Mouse (Mus musculus) CH12.LX (cell line): ENCODE results near the gene Pip5k1a. TPM values are rescaled to one million over a fixed set of nuclear protein-coding genes. Genes with fewer than 3 reads are reported as not detected.
A peak's percentile ranks its signal among the peaks of the same experiment; 100 is the strongest.
"Not testable (repeated sequence)": the region's sequence is repeated elsewhere in the genome, so short reads cannot be mapped to it uniquely, and the experiment has no call there.

Experiments used
- DNase-seq: peaks from one replicate; pipeline ENCODE4 v3.0.0-alpha.2; 2013; ENCODE audit errors: extremely low read depth
- H3K27ac ChIP-seq: 2 replicates; pipeline ENCODE4 v1.5.1; 2012; ENCODE audit warnings: low read depth, mild to moderate bottlenecking, control low read depth, moderate library complexity; ENCODE audit not compliant: insufficient read depth
- H3K27me3 ChIP-seq: replicated peaks from 2 replicates; pipeline ENCODE3; 2012; ENCODE audit warnings: inconsistent platforms
- H3K36me3 ChIP-seq, 2 experiments: replicated peaks in 1 of 2; 2 replicates each; pipeline versions ENCODE3 to v1.6.1; 2012; ENCODE audit warnings: inconsistent platforms in 1 of 2, low read length in 1 of 2, mild to moderate bottlenecking in 1 of 2, mixed read lengths in 1 of 2, moderate library complexity in 1 of 2; ENCODE audit not compliant: control insufficient read depth in 1 of 2, insufficient read depth in 1 of 2
- H3K4me1 ChIP-seq, 2 experiments: 2 replicates each; pipeline ENCODE4 v1.6.1; 2012; ENCODE audit warnings: inconsistent platforms in 1 of 2, moderate library complexity in 1 of 2; ENCODE audit not compliant: insufficient read depth in 2 of 2, control insufficient read depth in 1 of 2
- H3K4me2 ChIP-seq: 2 replicates; pipeline ENCODE4 v1.6.1; 2012; ENCODE audit warnings: low read depth, mild to moderate bottlenecking, control low read depth; ENCODE audit not compliant: poor library complexity, insufficient read depth, severe bottlenecking
- H3K4me3 ChIP-seq, 3 experiments: fragments of 150-350 bp in 1 of 3; sonication (generic) in 1 of 3; replicated peaks in 1 of 3; 2 replicates each; pipeline versions ENCODE3 to v1.5.1; 2011 to 2012; ENCODE audit warnings: low read depth in 2 of 3, low read length in 2 of 3, mild to moderate bottlenecking in 2 of 3, moderate library complexity in 2 of 3, control low read depth in 1 of 3, improper control_type of control experiment in 1 of 3, inconsistent platforms in 1 of 3, mixed read lengths in 1 of 3; ENCODE audit not compliant: poor library complexity in 1 of 3
- H3K79me2 ChIP-seq: replicated peaks from 2 replicates; pipeline ENCODE4 v1.6.1; 2012; ENCODE audit warnings: mild to moderate bottlenecking, moderate library complexity; ENCODE audit not compliant: control insufficient read depth, poor library complexity, insufficient read depth, severe bottlenecking; ENCODE audit errors: extremely low read depth
- H3K9ac ChIP-seq: 2 replicates; pipeline ENCODE4 v1.6.1; 2012; ENCODE audit warnings: low read depth, mild to moderate bottlenecking, control low read depth, moderate library complexity; ENCODE audit not compliant: insufficient read depth
- H3K9me3 ChIP-seq: replicated peaks from 2 replicates; pipeline ENCODE3; 2012; ENCODE audit warnings: low read length, inconsistent platforms, mixed read lengths
- ETS1 ChIP-seq: conservative IDR thresholded peaks from 2 replicates; pipeline ENCODE4 v1.6.1; 2012; ENCODE audit warnings: low read depth, mild to moderate bottlenecking, inconsistent platforms, low read length, improper control_type of control experiment, moderate library complexity
- GABPA ChIP-seq: IDR thresholded peaks from 2 replicates; pipeline ENCODE4 v1.6.1; 2012; ENCODE audit warnings: low read depth, low read length, improper control_type of control experiment, inconsistent platforms; ENCODE audit not compliant: insufficient replicate concordance
- IRF4 ChIP-seq: IDR thresholded peaks from 2 replicates; pipeline ENCODE4 v1.6.1; 2014; ENCODE audit warnings: low read depth, mild to moderate bottlenecking, inconsistent platforms, low read length, improper control_type of control experiment
- MAZ ChIP-seq: IDR thresholded peaks from 2 replicates; pipeline ENCODE4 v1.6.1; 2012; ENCODE audit warnings: low read depth, mild to moderate bottlenecking, inconsistent platforms, low read length, improper control_type of control experiment, moderate library complexity
- MXI1 ChIP-seq: IDR thresholded peaks from 2 replicates; pipeline ENCODE4 v1.6.1; 2011; ENCODE audit warnings: mild to moderate bottlenecking, low read depth, low read length, improper control_type of control experiment
- MYC ChIP-seq: IDR thresholded peaks from 2 replicates; pipeline ENCODE4 v1.6.1; 2011; ENCODE audit warnings: low read depth, mild to moderate bottlenecking, improper control_type of control experiment, low read length
- NRF1 ChIP-seq: IDR thresholded peaks from 2 replicates; pipeline ENCODE4 v1.6.1; 2014; ENCODE audit warnings: low read depth, mild to moderate bottlenecking, inconsistent platforms, low read length, improper control_type of control experiment, moderate library complexity
- PAX5 ChIP-seq: IDR thresholded peaks from 2 replicates; pipeline ENCODE4 v1.6.1; 2012; ENCODE audit warnings: low read length, inconsistent platforms, mixed read lengths
- RCOR1 ChIP-seq: conservative IDR thresholded peaks from 2 replicates; pipeline ENCODE4 v1.6.1; 2012; ENCODE audit warnings: low read depth, mild to moderate bottlenecking, inconsistent platforms, low read length, improper control_type of control experiment
- SIN3A ChIP-seq: IDR thresholded peaks from 2 replicates; pipeline ENCODE4 v1.6.1; 2012; ENCODE audit warnings: low read length, improper control_type of control experiment, inconsistent platforms
- TBP ChIP-seq: conservative IDR thresholded peaks from 2 replicates; pipeline ENCODE4 v1.6.1; 2011; ENCODE audit warnings: low read depth, low read length, improper control_type of control experiment
- TCF12 ChIP-seq: IDR thresholded peaks from 2 replicates; pipeline ENCODE4 v1.6.1; 2014; ENCODE audit warnings: low read depth, mild to moderate bottlenecking, inconsistent platforms, low read length, improper control_type of control experiment
- USF2 ChIP-seq: conservative IDR thresholded peaks from 2 replicates; pipeline ENCODE4 v1.6.1; 2011; ENCODE audit warnings: low read depth, low read length, improper control_type of control experiment
- ZC3H11A ChIP-seq: IDR thresholded peaks from 2 replicates; pipeline ENCODE4 v1.6.1; 2012; ENCODE audit warnings: low read depth, mild to moderate bottlenecking, inconsistent platforms, low read length, improper control_type of control experiment
- ZMIZ1 ChIP-seq: IDR thresholded peaks from 2 replicates; pipeline ENCODE4 v1.6.1; 2012; ENCODE audit warnings: low read depth, mild to moderate bottlenecking, inconsistent platforms, low read length, improper control_type of control experiment
- ZNF384 ChIP-seq: IDR thresholded peaks from 2 replicates; pipeline ENCODE4 v1.6.1; 2012; ENCODE audit warnings: low read depth, low read length, improper control_type of control experiment, inconsistent platforms
- dilution Hi-C: fragments of 300-500 bp; cut with MboI; formaldehyde crosslinking; loops from 2 replicates; pipeline ENCODE4 v1.14.3; 2020; ENCODE audit warnings: low sequenced_read_pairs; ENCODE audit not compliant: extremely low pct_unique_long_range_greater_than_20kb, extremely low pct_ligation_motif_present
- in situ Hi-C: fragments of 300-500 bp; cut with MboI; formaldehyde crosslinking; loops from 3 replicates; pipeline ENCODE4 v1.14.3; 2019; ENCODE audit warnings: low sequenced_read_pairs, low pct_ligation_motif_present, low pct_unique_long_range_greater_than_20kb, mixed read lengths
- polyA plus RNA-seq: library from polyadenylated mRNA; unstranded; fragments of >175 nt; gene quantifications from 2 replicates; pipeline ENCODE4 v1.2.1, GENCODE M21; 2012; ENCODE audit warnings: low read depth; ENCODE audit not compliant: insufficient read length
- total RNA-seq, 2 experiments: library from RNA; depleted of rRNA; stranded (reverse); fragments of 300-350 nt in 1 of 2; fragments of >200 nt in 1 of 2; gene quantifications; 2 replicates each; pipeline ENCODE4 v1.2.3; 2012 to 2014

Gene Pip5k1a
- total and polyA plus RNA-seq, 3 experiments, result 21.5 to 35.8 (median 34.1) TPM

GRCm38 (mm10) chr3:95107308-95107707 is 578 bp upstream of the Pip5k1a start:
- Histone ChIP-seq H3K9ac (peak overlapping the region; percentile 88; the same call in 1 of the 2 replicates), H3K79me2 (peaks cover 40% of the 10 kb centered on the region), H3K36me3 (peaks cover 0 to 11% of the 10 kb centered on the region in 2 experiments), H3K4me1 (peaks cover 3 to 21% of the 10 kb centered on the region in 2 experiments; a peak in 3 of 4 replicates), H3K4me3 (peak overlapping the region in 2 of 3 experiments; percentile 77 to 97)
- dilution Hi-C loops, H3K27me3 ChIP-seq, DNase-seq, H3K4me2 ChIP-seq, H3K27ac ChIP-seq, H3K9me3 ChIP-seq, in situ Hi-C loops: not testable (repeated sequence)
- TF ChIP-seq ZNF384 (peak; percentile 54; the same call in 1 of the 2 replicates), TBP (0 out of 2 replicates have a peak, but pooled peaks have one; percentile 11)

GRCm38 (mm10) chr3:95105586-95106337 is 968 bp downstream of the Pip5k1a start:
- in situ Hi-C loops, result no loop called here
- Histone ChIP-seq H3K27ac (peak overlapping the region; percentile 5; the same call in 1 of the 2 replicates), H3K9ac (peak overlapping the region; percentile 85)
- TF ChIP-seq ETS1 (no peak), ZMIZ1 (no peak), SIN3A (peak; percentile 43), NRF1 (no peak), ZNF384 (no peak), RCOR1 (no peak), MAZ (no peak), MXI1 (peak; percentile 44; the same call in 1 of the 2 replicates), GABPA (no peak)
- TF ChIP-seq, all 38 proteins: peak for 2
- Histone ChIP-seq H3K27me3 (no peaks in the 10 kb centered on the region), H3K4me2 (peak overlapping the region; percentile 100), H3K9me3 (no peaks in the 10 kb centered on the region), H3K4me1 (peaks cover 3 to 21% of the 10 kb centered on the region in 2 experiments; a peak in 3 of 4 replicates), H3K4me3 (peak overlapping the region; percentile 94 to 97 (median 94)), H3K79me2 (peaks cover 51% of the 10 kb centered on the region), H3K36me3 (peaks cover 0 to 25% of the 10 kb centered on the region in 2 experiments)
- DNase-seq, result peak; percentile 18
- dilution Hi-C loops, result no loop called here

DNA sequence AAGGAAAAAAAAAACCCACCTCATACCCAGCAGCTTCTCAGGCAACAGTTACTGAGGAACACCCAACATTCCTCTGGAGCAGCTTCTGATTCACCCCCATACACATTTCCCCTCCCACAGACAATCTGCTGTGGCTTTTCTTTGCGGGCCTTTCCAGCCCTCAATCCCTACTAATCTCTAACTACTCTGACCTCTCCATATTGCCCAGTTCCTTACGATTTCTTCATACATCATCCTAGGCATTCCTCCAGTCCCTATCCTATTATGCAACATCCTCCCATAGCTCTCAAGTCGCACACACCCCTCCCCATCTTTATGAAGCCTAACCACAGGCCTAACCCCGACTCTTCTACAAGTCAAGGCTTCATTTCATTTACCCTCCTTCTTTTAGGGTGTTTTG is 1.6 kb downstream of the Pip5k1a start:
- H3K4me1 ChIP-seq, result peaks cover 3 to 21% of the 10 kb centered on the region in 2 experiments; a peak in 3 of 4 replicates
- H3K4me3 ChIP-seq, result peak overlapping the region; percentile 55 to 97 (median 64)
- TF ChIP-seq ZC3H11A (no peak), MYC (no peak), IRF4 (no peak), USF2 (no peak), PAX5 (no peak), TBP (no peak), TCF12 (no peak), ZMIZ1 (no peak)
- in situ Hi-C loops, result no loop called here
- peak overlapping the region; percentile 100 for H3K4me2 ChIP-seq
- dilution Hi-C loops, result no loop called here
- peak overlapping the region; percentile 85 for H3K9ac ChIP-seq
- H3K79me2 ChIP-seq, result peaks cover 54% of the 10 kb centered on the region
- H3K9me3 ChIP-seq, result no peaks in the 10 kb centered on the region
- H3K27ac ChIP-seq, result no peak overlapping the region
- H3K27me3 ChIP-seq, result no peaks in the 10 kb centered on the region
- no peak for DNase-seq
- peaks cover 0 to 27% of the 10 kb centered on the region in 2 experiments for H3K36me3 ChIP-seq
